Mouse (Mus musculus) heart, embryonic 10.5 days (tissue): ENCODE data around the gene Zfp598. TPM values are rescaled to one million over a fixed set of nuclear protein-coding genes. Genes with fewer than 3 reads are reported as not detected.
A peak's percentile ranks its signal among the peaks of the same experiment; 100 is the strongest.

Source experiments
- DNase-seq: peaks from one replicate; pipeline ENCODE4 v3.0.0-alpha.2; 2017; ENCODE audit warnings: low spot score
- H3K27ac ChIP-seq: fragments of 300-500 bp; sonication (generic); 2 replicates; pipeline ENCODE4 v1.5.1; 2016; ENCODE audit warnings: mild to moderate bottlenecking
- H3K27me3 ChIP-seq: fragments of 300-500 bp; sonication (generic); 2 replicates; pipeline ENCODE4 v1.6.1; 2016; ENCODE audit warnings: mild to moderate bottlenecking; ENCODE audit not compliant: poor library complexity, insufficient read depth, severe bottlenecking
- H3K36me3 ChIP-seq: fragments of 300-500 bp; sonication (generic); 2 replicates; pipeline ENCODE4 v1.6.1; 2016; ENCODE audit warnings: mild to moderate bottlenecking, moderate library complexity
- H3K4me1 ChIP-seq: fragments of 300-500 bp; sonication (generic); 2 replicates; pipeline ENCODE4 v1.6.1; 2016; ENCODE audit warnings: mild to moderate bottlenecking
- H3K4me3 ChIP-seq: fragments of 300-500 bp; sonication (generic); 2 replicates; pipeline ENCODE4 v1.5.1; 2016; ENCODE audit warnings: mild to moderate bottlenecking, moderate library complexity
- H3K9me3 ChIP-seq: fragments of 300-500 bp; sonication (generic); 2 replicates; pipeline ENCODE4 v1.6.1; 2016; ENCODE audit warnings: mild to moderate bottlenecking, moderate library complexity
- WGBS: fragments of 180-500 bp; shearing (Covaris S2); methylation state at CpG from one replicate; pipeline ENCODE4 v1.1.7; 2016; 5-methylcytosine and 5-hydroxymethylcytosine counted together
- polyA plus RNA-seq: library from polyadenylated mRNA; unstranded; fragments of >200 nt; fragmentation: Nextera tagmentation; extraction: Ambion mirVana; gene quantifications from 2 replicates; pipeline ENCODE4 v1.2.1, GENCODE M21; 2016

Zfp598 gene
- polyA plus RNA-seq, 1 experiment from 2014 or later, result 26.2 TPM

GRCm38 (mm10) chr17:24639571-24639988 is 29.9 kb upstream of the Zfp598 start:
- Histone ChIP-seq H3K9me3 (no peaks in the 10 kb centered on the region), H3K36me3 (peaks cover 33% of the 10 kb centered on the region), H3K4me1 (peaks cover 62% of the 10 kb centered on the region), H3K27ac (peak overlapping the region; percentile 65), H3K4me3 (no peak overlapping the region), H3K27me3 (peaks cover 83% of the 10 kb centered on the region)
- WGBS, result 77% methylated on average over 5 of the region's 5 CpGs
- DNase-seq, result no peak

- H3K36me3 ChIP-seq, result peaks cover 33% of the 10 kb centered on the region
- WGBS, result 93% methylated on average over 7 of the region's 7 CpGs
- H3K9me3 ChIP-seq, result no peaks in the 10 kb centered on the region
- H3K27ac ChIP-seq, result peak overlapping the region; percentile 62
- peaks cover 62% of the 10 kb centered on the region for H3K4me1 ChIP-seq
- DNase-seq, result no peak
- peaks cover 82% of the 10 kb centered on the region for H3K27me3 ChIP-seq
- no peak overlapping the region for H3K4me3 ChIP-seq
Observed at GRCm38 (mm10) chr17:24640119-24640518, 29.4 kb upstream of the Zfp598 start.

GRCm38 (mm10) chr17:24640581-24640980 is 28.9 kb upstream of the Zfp598 start:
- peaks cover 82% of the 10 kb centered on the region for H3K27me3 ChIP-seq
- H3K9me3 ChIP-seq, result no peaks in the 10 kb centered on the region
- peaks cover 62% of the 10 kb centered on the region for H3K4me1 ChIP-seq
- no peak overlapping the region for H3K4me3 ChIP-seq
- no peak overlapping the region for H3K27ac ChIP-seq
- 91% methylated on average over 15 of the region's 15 CpGs for WGBS
- H3K36me3 ChIP-seq, result peaks cover 33% of the 10 kb centered on the region
- no peak for DNase-seq

- no peak overlapping the region for H3K4me3 ChIP-seq
- DNase-seq, result no peak
- 91% methylated on average over 14 of the region's 14 CpGs for WGBS
- peaks cover 86% of the 10 kb centered on the region for H3K27me3 ChIP-seq
- peaks cover 65% of the 10 kb centered on the region for H3K4me1 ChIP-seq
- no peaks in the 10 kb centered on the region for H3K9me3 ChIP-seq
- H3K36me3 ChIP-seq, result peaks cover 33% of the 10 kb centered on the region
- H3K27ac ChIP-seq, result no peak overlapping the region
Observed at GRCm38 (mm10) chr17:24641944-24642343, 27.5 kb upstream of the Zfp598 start.

- Histone ChIP-seq H3K4me1 (peaks cover 68% of the 10 kb centered on the region), H3K27ac (0 out of 2 replicates have a peak overlapping the region, but pooled peaks have one; percentile 37), H3K27me3 (peaks cover 89% of the 10 kb centered on the region), H3K9me3 (no peaks in the 10 kb centered on the region), H3K4me3 (no peak overlapping the region), H3K36me3 (peaks cover 33% of the 10 kb centered on the region)
- no peak for DNase-seq
- 75% methylated on average over 6 of the region's 6 CpGs for WGBS
Observed at GRCm38 (mm10) chr17:24642791-24643343, 26.6 kb upstream of the Zfp598 start.

- Histone ChIP-seq H3K27ac (peak overlapping the region; percentile 75), H3K36me3 (peaks cover 23% of the 10 kb centered on the region), H3K27me3 (peaks cover 89% of the 10 kb centered on the region), H3K4me1 (peaks cover 70% of the 10 kb centered on the region), H3K9me3 (no peaks in the 10 kb centered on the region), H3K4me3 (no peak overlapping the region)
- WGBS, result 31% methylated on average over 7 of the region's 7 CpGs
- DNase-seq, result no peak
Observed at GRCm38 (mm10) chr17:24644030-24644715, 25.3 kb upstream of the Zfp598 start.

- DNase-seq, result no peak
- Histone ChIP-seq H3K36me3 (peaks cover 14% of the 10 kb centered on the region; the same call in 1 of the 2 replicates), H3K9me3 (no peaks in the 10 kb centered on the region), H3K4me3 (no peak overlapping the region; the same call in 1 of the 2 replicates), H3K27ac (peak overlapping the region; percentile 75), H3K4me1 (peaks cover 70% of the 10 kb centered on the region), H3K27me3 (peaks cover 88% of the 10 kb centered on the region)
- 68% methylated on average over 9 of the region's 9 CpGs for WGBS
Observed at GRCm38 (mm10) chr17:24644875-24645721, 24.4 kb upstream of the Zfp598 start.

- Histone ChIP-seq H3K4me1 (peaks cover 74% of the 10 kb centered on the region), H3K27me3 (peaks cover 87% of the 10 kb centered on the region), H3K4me3 (no peak overlapping the region; the same call in 1 of the 2 replicates), H3K27ac (peak overlapping the region; percentile 75), H3K36me3 (peaks cover 6% of the 10 kb centered on the region; the same call in 1 of the 2 replicates), H3K9me3 (no peaks in the 10 kb centered on the region)
- WGBS, result 55% methylated on average over 3 of the region's 3 CpGs
- no peak for DNase-seq
Observed at GRCm38 (mm10) chr17:24645916-24646315, 23.6 kb upstream of the Zfp598 start.

GRCm38 (mm10) chr17:24646381-24646780 is 23.1 kb upstream of the Zfp598 start:
- H3K4me1 ChIP-seq, result peaks cover 74% of the 10 kb centered on the region
- peaks cover 89% of the 10 kb centered on the region for H3K27me3 ChIP-seq
- peak overlapping the region; percentile 75; the same call in 1 of the 2 replicates for H3K27ac ChIP-seq

GRCm38 (mm10) chr17:24647493-24647892 is 22.0 kb upstream of the Zfp598 start:
- Histone ChIP-seq H3K4me3 (peak overlapping the region; percentile 17; the same call in 1 of the 2 replicates), H3K4me1 (peaks cover 76% of the 10 kb centered on the region), H3K27me3 (peaks cover 89% of the 10 kb centered on the region), H3K27ac (peak overlapping the region; percentile 65; the same call in 1 of the 2 replicates), H3K36me3 (0 out of 2 replicates have a peak, but pooled peaks cover 3% of the 10 kb centered on the region), H3K9me3 (no peaks in the 10 kb centered on the region)
- WGBS, result 72% methylated on average over 11 of the region's 11 CpGs
- no peak for DNase-seq

More at GRCm38 (mm10) chr17:24646381-24646780, 23.1 kb upstream of the Zfp598 start:
- H3K4me3 ChIP-seq, result no peak overlapping the region
- DNase-seq, result no peak
- no peaks in the 10 kb centered on the region for H3K9me3 ChIP-seq
- WGBS, result 80% methylated on average over 4 of the region's 4 CpGs
- peaks cover 3% of the 10 kb centered on the region; the same call in 1 of the 2 replicates for H3K36me3 ChIP-seq

- Histone ChIP-seq H3K4me3 (peak overlapping the region; percentile 86), H3K27me3 (peaks cover 83% of the 10 kb centered on the region), H3K9me3 (no peaks in the 10 kb centered on the region), H3K36me3 (no peaks in the 10 kb centered on the region), H3K27ac (peak overlapping the region; percentile 90; the same call in 1 of the 2 replicates), H3K4me1 (peaks cover 63% of the 10 kb centered on the region)
- WGBS, result 73% methylated on average over 10 of the region's 10 CpGs
- no peak for DNase-seq
Observed at GRCm38 (mm10) chr17:24648731-24649377, 20.6 kb upstream of the Zfp598 start.

- DNase-seq, result no peak
- Histone ChIP-seq H3K4me1 (peaks cover 55% of the 10 kb centered on the region), H3K9me3 (no peaks in the 10 kb centered on the region), H3K27me3 (peaks cover 84% of the 10 kb centered on the region), H3K4me3 (peak overlapping the region; percentile 86), H3K36me3 (no peaks in the 10 kb centered on the region), H3K27ac (peak overlapping the region; percentile 90)
- 2% methylated on average over 35 of the region's 35 CpGs for WGBS
Observed at GRCm38 (mm10) chr17:24649581-24650069, 19.9 kb upstream of the Zfp598 start.
